Mouse (Mus musculus) naive thymus-derived CD4-positive, alpha-beta T cell, adult 2 months (primary cell): ENCODE measurements around the gene Aloxe3.

Source experiments
- DNase-seq: peaks from one replicate; pipeline ENCODE4 v3.0.0-alpha.2; 2011; ENCODE audit warnings: low read depth

The Aloxe3 gene

DNA sequence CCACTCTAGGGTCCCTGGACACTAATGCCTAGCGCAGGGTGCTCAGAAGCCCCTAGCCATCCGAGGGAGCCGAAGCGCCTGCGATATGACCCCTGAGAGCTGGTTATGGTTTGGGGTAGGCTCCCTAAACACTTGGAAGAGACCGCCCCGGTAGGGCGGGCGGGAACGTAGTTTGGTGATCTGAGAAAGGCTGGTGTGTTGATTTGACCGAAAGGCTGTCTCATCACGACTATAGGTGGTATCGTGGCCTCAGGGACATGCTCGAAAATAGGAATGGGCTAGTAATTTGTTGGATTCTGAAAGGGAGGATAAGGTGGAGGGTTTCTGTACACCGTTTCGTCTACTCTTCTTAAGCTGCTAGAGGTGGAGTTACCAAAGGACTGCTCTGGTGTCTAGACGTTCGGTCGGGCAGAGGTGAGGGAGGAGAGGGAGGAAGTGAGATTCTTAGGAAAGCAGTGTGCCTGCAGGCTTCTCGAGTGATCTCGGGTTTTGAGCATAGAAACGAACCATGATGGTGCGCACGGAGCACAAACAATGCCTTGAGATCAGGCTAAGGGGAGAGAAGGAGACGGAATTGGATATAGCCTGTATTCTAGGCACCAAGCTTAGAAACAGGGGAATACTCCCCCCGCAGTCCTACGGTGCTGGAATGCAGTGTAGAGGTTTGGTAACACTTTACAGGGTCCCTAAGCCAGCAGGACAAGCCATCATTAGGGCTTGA is 30.0 kb upstream of the Aloxe3 start:
- DNase-seq, result peak; percentile 81

- no peak for DNase-seq
Measured at GRCm38 (mm10) chr11:69096360-69096986, 29.2 kb upstream of the Aloxe3 start.

GRCm38 (mm10) chr11:69096987-69097900 is 28.5 kb upstream of the Aloxe3 start:
- DNase-seq, result peak; percentile 91

DNA sequence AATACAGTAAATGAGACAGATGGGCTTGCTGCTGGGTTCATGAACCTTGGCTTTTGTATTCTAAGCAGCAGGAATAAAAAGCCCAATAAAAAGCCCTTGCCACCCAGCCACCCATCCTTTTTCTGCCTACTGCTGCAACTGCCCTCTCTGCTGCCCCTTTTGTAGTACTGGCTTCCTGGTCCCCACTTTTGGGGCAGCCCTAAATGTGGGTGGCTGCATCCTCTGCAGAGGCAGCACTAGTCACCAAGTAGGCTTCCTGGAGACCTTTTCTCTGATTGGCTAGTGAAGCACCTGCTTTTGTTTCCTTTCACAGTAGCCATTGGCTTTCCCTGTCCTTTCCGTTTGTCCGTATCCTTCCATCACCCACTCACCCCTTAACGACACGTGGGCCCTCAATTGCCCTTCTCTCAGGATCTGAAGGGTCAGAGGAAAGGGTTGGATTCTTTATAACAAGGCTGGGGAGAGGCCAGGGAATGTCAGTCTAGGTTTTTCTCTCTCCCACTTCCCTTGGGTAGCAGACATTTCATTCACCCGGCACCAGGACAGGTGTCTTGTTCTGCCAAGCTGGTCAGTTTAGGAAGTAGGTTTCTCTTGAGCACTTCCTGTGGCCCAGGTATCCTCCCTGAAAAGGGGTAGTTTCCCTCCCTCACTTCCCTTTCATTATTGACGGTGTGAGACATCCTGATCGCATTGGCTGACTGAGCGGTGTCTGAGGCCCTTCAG is 27.5 kb upstream of the Aloxe3 start:
- DNase-seq, result peak; percentile 80

DNA sequence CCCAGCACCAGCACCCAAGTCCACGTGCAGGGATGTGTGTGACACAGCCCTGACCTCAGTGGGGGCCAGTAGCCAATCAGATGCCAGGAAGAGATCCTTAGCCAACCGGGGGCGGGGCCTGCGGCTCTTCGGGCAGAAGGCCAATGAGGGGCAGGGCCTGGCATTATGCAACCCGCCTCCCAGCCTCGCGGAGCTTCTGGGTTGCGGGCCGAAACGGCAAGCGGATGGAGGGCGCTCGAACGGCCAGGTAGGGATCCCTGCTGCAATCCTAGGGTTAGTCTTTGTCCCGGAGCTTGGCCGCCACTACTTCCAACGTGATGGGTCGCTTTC is 27.0 kb upstream of the Aloxe3 start:
- peak; percentile 95 for DNase-seq

GRCm38 (mm10) chr11:69099177-69099914 is 26.4 kb upstream of the Aloxe3 start:
- DNase-seq, result no peak

DNA sequence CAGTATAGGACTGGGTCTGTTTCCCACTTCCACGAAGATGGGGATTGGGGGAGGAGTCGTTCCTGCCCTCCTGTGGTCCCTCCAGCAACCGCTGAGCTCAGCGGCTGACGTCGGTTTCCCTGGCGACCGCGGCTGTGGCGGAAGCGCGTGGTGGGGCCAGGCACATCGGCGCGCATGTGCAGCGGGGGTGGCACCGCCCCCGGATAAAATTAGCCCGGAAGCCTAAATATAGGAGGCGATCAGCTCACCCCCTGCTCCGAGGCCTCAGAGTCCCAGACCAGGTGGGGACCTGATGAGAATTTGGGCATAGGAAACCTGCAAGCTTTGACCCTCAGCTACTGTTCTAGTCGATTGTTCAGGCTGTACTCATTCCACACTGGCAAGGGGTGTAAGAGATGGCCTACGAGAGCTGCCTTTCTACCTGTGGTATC is 25.8 kb upstream of the Aloxe3 start:
- DNase-seq, result peak; percentile 95

- no peak for DNase-seq
Measured at GRCm38 (mm10) chr11:69100639-69101360, 24.9 kb upstream of the Aloxe3 start.

DNA sequence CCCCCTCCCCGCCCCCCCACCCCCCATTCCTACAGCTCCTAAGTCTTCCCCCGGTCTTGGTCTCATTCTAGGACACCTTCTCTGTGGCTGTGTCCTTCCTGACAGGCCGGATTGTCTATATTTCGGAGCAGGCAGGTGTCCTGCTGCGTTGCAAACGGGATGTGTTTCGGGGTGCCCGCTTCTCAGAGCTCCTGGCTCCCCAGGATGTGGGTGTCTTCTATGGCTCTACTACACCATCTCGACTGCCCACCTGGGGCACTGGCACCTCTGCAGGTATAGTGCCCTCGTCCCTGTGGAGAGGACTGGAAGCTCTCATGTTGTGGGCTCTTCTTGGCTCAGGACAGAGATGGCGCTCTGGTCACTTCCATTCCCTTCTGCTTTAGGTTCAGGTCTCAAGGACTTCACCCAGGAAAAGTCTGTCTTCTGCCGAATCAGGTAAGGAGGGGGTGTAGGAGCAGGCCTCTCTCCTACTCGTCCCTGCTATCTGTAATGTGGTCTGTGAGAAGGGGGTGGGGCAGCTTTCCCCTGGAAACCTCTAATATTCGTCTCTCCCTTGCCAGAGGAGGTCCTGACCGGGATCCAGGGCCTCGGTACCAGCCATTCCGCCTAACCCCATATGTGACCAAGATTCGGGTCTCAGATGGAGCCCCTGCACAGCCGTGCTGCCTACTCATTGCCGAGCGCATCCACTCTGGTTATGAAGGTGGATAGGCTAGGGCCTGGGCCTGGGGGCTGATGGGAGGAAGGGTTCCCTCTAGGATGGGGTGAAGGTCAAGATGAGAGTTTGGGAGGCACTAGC is 23.9 kb upstream of the Aloxe3 start:
- DNase-seq, result no peak

GRCm38 (mm10) chr11:69102403-69102725 is 23.3 kb upstream of the Aloxe3 start:
- DNase-seq, result no peak

DNA sequence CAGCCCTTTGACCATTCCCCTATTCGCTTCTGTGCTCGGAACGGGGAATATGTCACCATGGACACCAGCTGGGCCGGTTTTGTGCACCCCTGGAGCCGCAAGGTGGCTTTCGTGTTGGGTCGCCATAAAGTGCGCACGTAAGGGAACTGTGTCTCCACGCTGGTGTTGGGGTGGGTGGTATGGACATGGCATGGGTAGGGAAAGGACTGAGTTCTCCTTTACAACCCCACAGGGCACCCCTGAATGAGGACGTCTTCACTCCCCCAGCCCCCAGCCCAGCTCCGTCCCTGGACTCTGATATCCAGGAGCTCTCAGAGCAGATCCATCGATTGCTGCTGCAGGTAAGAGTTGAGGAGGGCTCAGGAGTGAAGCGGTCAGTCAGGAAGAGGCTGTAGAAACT is 22.6 kb upstream of the Aloxe3 start:
- no peak for DNase-seq

DNA sequence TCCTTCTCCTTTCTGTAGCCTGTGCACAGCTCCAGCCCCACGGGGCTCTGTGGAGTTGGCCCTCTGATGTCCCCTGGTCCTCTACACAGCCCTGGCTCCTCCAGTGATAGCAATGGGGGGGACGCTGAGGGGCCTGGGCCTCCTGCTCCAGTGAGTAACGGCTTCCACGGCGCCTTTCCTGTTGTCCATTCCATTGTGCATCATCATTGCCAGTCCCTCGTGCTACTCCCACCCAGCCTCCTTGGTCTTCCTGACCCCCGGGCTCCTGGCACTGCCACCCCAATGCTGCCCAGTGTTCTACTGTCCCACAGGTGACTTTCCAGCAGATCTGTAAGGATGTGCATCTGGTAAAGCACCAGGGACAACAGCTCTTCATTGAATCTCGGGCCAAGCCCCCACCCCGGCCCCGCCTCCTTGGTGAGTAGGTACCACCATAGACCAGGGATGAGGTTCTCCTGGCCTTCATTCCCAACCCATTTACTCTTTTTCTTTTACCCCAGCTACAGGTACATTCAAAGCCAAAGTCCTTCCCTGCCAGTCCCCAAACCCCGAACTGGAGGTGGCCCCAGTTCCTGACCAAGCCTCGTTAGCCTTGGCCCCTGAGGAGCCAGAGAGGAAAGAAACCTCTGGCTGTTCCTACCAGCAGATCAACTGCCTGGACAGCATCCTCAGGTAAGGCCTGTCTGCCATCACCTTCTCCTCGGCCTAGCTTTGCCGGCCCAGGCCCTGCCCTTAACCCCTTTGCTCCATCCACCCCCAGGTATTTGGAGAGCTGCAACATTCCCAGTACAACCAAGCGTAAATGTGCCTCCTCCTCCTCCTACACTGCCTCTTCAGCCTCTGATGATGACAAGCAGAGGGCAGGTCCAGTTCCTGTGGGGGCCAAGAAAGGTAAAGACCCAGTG is 21.9 kb upstream of the Aloxe3 start:
- DNase-seq, result peak; percentile 23

DNA sequence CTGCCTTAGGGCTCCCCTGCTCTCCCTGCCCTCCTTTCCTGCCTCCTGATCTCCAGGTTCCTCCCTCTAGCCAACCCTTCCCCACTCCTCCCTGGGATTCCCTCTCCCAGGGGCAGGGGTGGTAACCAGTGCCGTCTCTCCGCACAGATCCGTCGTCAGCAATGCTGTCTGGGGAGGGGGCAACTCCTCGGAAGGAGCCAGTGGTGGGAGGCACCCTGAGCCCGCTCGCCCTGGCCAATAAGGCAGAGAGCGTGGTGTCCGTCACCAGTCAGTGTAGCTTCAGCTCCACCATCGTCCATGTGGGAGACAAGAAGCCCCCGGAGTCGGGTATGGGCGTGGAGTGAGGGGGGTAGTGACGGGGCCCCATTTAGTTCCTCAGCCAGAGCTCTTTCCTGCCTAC is 21.2 kb upstream of the Aloxe3 start:
- DNase-seq, result no peak

- DNase-seq, result peak; percentile 25
Measured at GRCm38 (mm10) chr11:69105227-69105626, 20.5 kb upstream of the Aloxe3 start.

GRCm38 (mm10) chr11:69105796-69106195 is 19.9 kb upstream of the Aloxe3 start:
- peak; percentile 35 for DNase-seq

GRCm38 (mm10) chr11:69106299-69106698 is 19.4 kb upstream of the Aloxe3 start:
- DNase-seq, result no peak

DNA sequence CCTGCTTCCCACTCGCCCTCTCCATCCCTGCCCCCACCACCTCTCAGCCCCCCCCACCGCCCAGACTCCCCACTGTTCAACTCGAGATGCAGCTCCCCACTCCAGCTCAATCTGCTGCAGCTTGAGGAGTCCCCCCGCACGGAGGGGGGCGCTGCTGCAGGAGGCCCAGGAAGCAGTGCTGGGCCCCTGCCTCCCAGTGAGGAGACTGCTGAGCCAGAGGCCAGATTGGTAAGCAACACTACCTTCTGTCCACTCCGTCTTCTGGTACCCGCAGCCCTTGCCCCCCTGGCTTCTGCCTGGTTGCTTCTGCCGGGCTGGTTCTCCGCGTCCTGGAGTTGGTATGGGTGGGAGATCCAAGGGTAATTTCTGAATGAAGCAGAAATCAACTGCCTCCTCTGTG is 18.9 kb upstream of the Aloxe3 start:
- DNase-seq, result no peak

- peak; percentile 26 for DNase-seq
Measured at GRCm38 (mm10) chr11:69107676-69108075, 18.0 kb upstream of the Aloxe3 start.

DNA sequence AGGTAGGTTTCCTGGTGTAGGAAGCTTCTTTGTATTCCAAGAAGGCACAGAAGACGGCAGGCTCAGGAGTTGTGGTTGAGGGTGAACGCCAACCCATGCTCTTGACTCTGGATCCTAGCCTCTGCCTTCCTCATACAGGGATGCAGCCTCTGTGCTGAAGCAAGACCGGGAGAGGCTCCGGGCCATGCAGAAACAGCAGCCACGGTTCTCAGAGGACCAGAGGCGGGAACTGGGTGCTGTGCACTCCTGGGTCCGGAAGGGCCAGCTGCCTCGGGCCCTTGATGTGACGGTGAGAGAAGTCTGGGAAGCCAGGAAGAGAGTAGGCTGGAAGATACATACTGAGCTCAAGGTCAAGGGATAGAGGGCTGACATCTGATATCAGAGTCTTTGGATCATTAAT is 17.5 kb upstream of the Aloxe3 start:
- DNase-seq, result no peak
